Mouse (Mus musculus) limb, embryonic 15.5 days (tissue): ENCODE data around the gene Bhlhe41. TPM values are rescaled to one million over a fixed set of nuclear protein-coding genes. Genes with fewer than 3 reads are reported as not detected.

Experiments used
- ATAC-seq: fragments of 200-750 bp; cut with Nextera tagmentation; 2 replicates; pipeline ENCODE4 v1.8.0; 2017; ENCODE audit warnings: low read depth, moderate TSS enrichment; ENCODE audit not compliant: insufficient number of reproducible peaks, low FRiP score, low TSS enrichment
- H3K27ac ChIP-seq: fragments of 300-500 bp; sonication (generic); 2 replicates; pipeline ENCODE4 v1.5.1; 2015; ENCODE audit warnings: moderate library complexity, mild to moderate bottlenecking, inconsistent platforms
- H3K27me3 ChIP-seq: fragments of 300-500 bp; sonication (generic); 2 replicates; pipeline ENCODE4 v1.6.1; 2015; ENCODE audit warnings: inconsistent platforms
- H3K36me3 ChIP-seq: fragments of 300-500 bp; sonication (generic); 2 replicates; pipeline ENCODE4 v1.6.1; 2015; ENCODE audit warnings: inconsistent platforms
- H3K4me1 ChIP-seq: fragments of 300-500 bp; sonication (generic); 2 replicates; pipeline ENCODE4 v1.6.1; 2015; ENCODE audit warnings: inconsistent platforms
- H3K4me2 ChIP-seq: fragments of 300-500 bp; sonication (generic); 2 replicates; pipeline ENCODE4 v1.6.1; 2015; ENCODE audit warnings: mild to moderate bottlenecking, inconsistent platforms
- H3K4me3 ChIP-seq: fragments of 300-500 bp; sonication (generic); 2 replicates; pipeline ENCODE4 v1.5.1; 2015; ENCODE audit warnings: mild to moderate bottlenecking, inconsistent platforms
- H3K9ac ChIP-seq: fragments of 300-500 bp; sonication (generic); 2 replicates; pipeline ENCODE4 v1.6.1; 2015; ENCODE audit warnings: inconsistent platforms
- H3K9me3 ChIP-seq: fragments of 300-500 bp; sonication (generic); 2 replicates; pipeline ENCODE4 v1.6.1; 2016; ENCODE audit warnings: inconsistent platforms
- WGBS: fragments of 180-500 bp; shearing (Covaris S2); methylation state at CpG from one replicate; pipeline ENCODE4 v1.1.7; 2015; 5-methylcytosine and 5-hydroxymethylcytosine counted together
- polyA plus RNA-seq: library from polyadenylated mRNA; unstranded; fragments of >200 nt; fragmentation: Nextera tagmentation; extraction: Ambion mirVana; gene quantifications from 2 replicates; pipeline ENCODE4 v1.2.1, GENCODE M21; 2015

The Bhlhe41 gene
- polyA plus RNA-seq, 1 experiment from 2014 or later = 3.0 TPM

GRCm38 (mm10) chr6:145865886-145866851 is 811 bp upstream of the Bhlhe41 start:
- Histone ChIP-seq H3K27ac (peak overlapping the region; percentile 75), H3K9ac (peak overlapping the region; percentile 57), H3K4me3 (peak overlapping the region; percentile 61), H3K4me2 (peak overlapping the region; percentile 100), H3K9me3 (no peaks in the 10 kb centered on the region), H3K27me3 (peaks cover 53% of the 10 kb centered on the region), H3K4me1 (peaks cover 44% of the 10 kb centered on the region), H3K36me3 (no peaks in the 10 kb centered on the region)
- ATAC-seq = peak; percentile 64; the same call in 1 of the 2 replicates
- under 1% methylated on average over 69 of the region's 69 CpGs for WGBS

- 4% methylated on average over 8 of the region's 8 CpGs for WGBS
- no peak for ATAC-seq
- Histone ChIP-seq H3K27me3 (peaks cover 59% of the 10 kb centered on the region), H3K36me3 (no peaks in the 10 kb centered on the region), H3K27ac (no peak overlapping the region), H3K4me2 (peak overlapping the region; percentile 100), H3K9me3 (no peaks in the 10 kb centered on the region), H3K4me1 (peaks cover 44% of the 10 kb centered on the region), H3K9ac (peak overlapping the region; percentile 45; the same call in 1 of the 2 replicates), H3K4me3 (peak overlapping the region; percentile 61)
Measured at GRCm38 (mm10) chr6:145864171-145864570, 1.2 kb downstream of the Bhlhe41 start.

GRCm38 (mm10) chr6:145863065-145863971 is 2.0 kb downstream of the Bhlhe41 start:
- peaks cover 59% of the 10 kb centered on the region for H3K27me3 ChIP-seq
- no peak; the same call in 1 of the 2 replicates for ATAC-seq
- peak overlapping the region; percentile 45 for H3K9ac ChIP-seq
- peaks cover 44% of the 10 kb centered on the region for H3K4me1 ChIP-seq
- peak overlapping the region; percentile 61 for H3K4me3 ChIP-seq
- H3K36me3 ChIP-seq = no peaks in the 10 kb centered on the region
- H3K4me2 ChIP-seq = peak overlapping the region; percentile 100
- H3K27ac ChIP-seq = no peak overlapping the region
- WGBS = 2% methylated on average over 97 of the region's 105 CpGs
- no peaks in the 10 kb centered on the region for H3K9me3 ChIP-seq

- peaks cover 57% of the 10 kb centered on the region for H3K27me3 ChIP-seq
Measured at GRCm38 (mm10) chr6:145862739-145863064, 2.7 kb downstream of the Bhlhe41 start.

GRCm38 (mm10) chr6:145862321-145862720 is 3.0 kb downstream of the Bhlhe41 start:
- 20% methylated on average over 4 of the region's 4 CpGs for WGBS

More at GRCm38 (mm10) chr6:145862739-145863064, 2.7 kb downstream of the Bhlhe41 start:
- H3K4me2 ChIP-seq = peak overlapping the region; percentile 100
- H3K9me3 ChIP-seq = no peaks in the 10 kb centered on the region
- 1% methylated on average over 35 of the region's 35 CpGs for WGBS
- peak overlapping the region; percentile 45 for H3K9ac ChIP-seq
- no peak overlapping the region for H3K27ac ChIP-seq
- H3K36me3 ChIP-seq = no peaks in the 10 kb centered on the region
- H3K4me1 ChIP-seq = peaks cover 44% of the 10 kb centered on the region
- no peak for ATAC-seq
- H3K4me3 ChIP-seq = peak overlapping the region; percentile 61

GRCm38 (mm10) chr6:145861462-145862227 is 3.7 kb downstream of the Bhlhe41 start:
- no peak overlapping the region for H3K4me2 ChIP-seq

More at GRCm38 (mm10) chr6:145862321-145862720, 3.0 kb downstream of the Bhlhe41 start:
- Histone ChIP-seq H3K9me3 (no peaks in the 10 kb centered on the region), H3K27me3 (peaks cover 53% of the 10 kb centered on the region), H3K4me3 (peak overlapping the region; percentile 61), H3K4me2 (peak overlapping the region; percentile 100), H3K27ac (no peak overlapping the region), H3K4me1 (peaks cover 44% of the 10 kb centered on the region), H3K36me3 (no peaks in the 10 kb centered on the region), H3K9ac (no peak overlapping the region)
- no peak for ATAC-seq

GRCm38 (mm10) chr6:145860350-145860749 is 5.0 kb downstream of the Bhlhe41 start:
- Histone ChIP-seq H3K4me2 (no peak overlapping the region), H3K4me3 (no peak overlapping the region), H3K4me1 (peaks cover 34% of the 10 kb centered on the region), H3K27ac (no peak overlapping the region), H3K36me3 (no peaks in the 10 kb centered on the region), H3K27me3 (peaks cover 42% of the 10 kb centered on the region), H3K9ac (no peak overlapping the region), H3K9me3 (no peaks in the 10 kb centered on the region)
- ATAC-seq = no peak
- 51% methylated on average over 2 of the region's 2 CpGs for WGBS

More at GRCm38 (mm10) chr6:145861462-145862227, 3.7 kb downstream of the Bhlhe41 start:
- ATAC-seq = no peak
- WGBS = 82% methylated on average over 9 of the region's 9 CpGs
- Histone ChIP-seq H3K36me3 (no peaks in the 10 kb centered on the region), H3K27ac (no peak overlapping the region), H3K9me3 (no peaks in the 10 kb centered on the region), H3K9ac (no peak overlapping the region), H3K27me3 (peaks cover 50% of the 10 kb centered on the region), H3K4me1 (peaks cover 38% of the 10 kb centered on the region), H3K4me3 (no peak overlapping the region)

- 46% methylated on average over 8 of the region's 8 CpGs for WGBS
- Histone ChIP-seq H3K4me3 (no peak overlapping the region), H3K9me3 (no peaks in the 10 kb centered on the region), H3K4me2 (no peak overlapping the region), H3K27ac (no peak overlapping the region), H3K27me3 (peaks cover 23% of the 10 kb centered on the region), H3K36me3 (no peaks in the 10 kb centered on the region), H3K4me1 (peaks cover 24% of the 10 kb centered on the region), H3K9ac (no peak overlapping the region)
- no peak for ATAC-seq
Measured at GRCm38 (mm10) chr6:145858414-145858813, 6.9 kb downstream of the Bhlhe41 start.

GRCm38 (mm10) chr6:145857428-145857827 is 7.9 kb downstream of the Bhlhe41 start:
- H3K36me3 ChIP-seq = no peaks in the 10 kb centered on the region
- no peak overlapping the region for H3K27ac ChIP-seq
- no peak overlapping the region for H3K4me3 ChIP-seq
- H3K4me2 ChIP-seq = no peak overlapping the region
- peaks cover 15% of the 10 kb centered on the region for H3K4me1 ChIP-seq
- 89% methylated on average over 7 of the region's 7 CpGs for WGBS
- H3K27me3 ChIP-seq = peaks cover 14% of the 10 kb centered on the region
- no peaks in the 10 kb centered on the region for H3K9me3 ChIP-seq
- ATAC-seq = no peak
- no peak overlapping the region for H3K9ac ChIP-seq

GRCm38 (mm10) chr6:145855720-145856551 is 9.4 kb downstream of the Bhlhe41 start:
- peak; percentile 82 for ATAC-seq
- H3K27me3 ChIP-seq = 0 out of 2 replicates have a peak, but pooled peaks cover 6% of the 10 kb centered on the region
- H3K36me3 ChIP-seq = no peaks in the 10 kb centered on the region
- WGBS = 7% methylated on average over 27 of the region's 28 CpGs
- H3K27ac ChIP-seq = peak overlapping the region; percentile 54; the same call in 1 of the 2 replicates
- no peaks in the 10 kb centered on the region for H3K9me3 ChIP-seq
- no peak overlapping the region for H3K9ac ChIP-seq
- H3K4me3 ChIP-seq = peak overlapping the region; percentile 30
- peaks cover 14% of the 10 kb centered on the region for H3K4me1 ChIP-seq
- peak overlapping the region; percentile 55 for H3K4me2 ChIP-seq
